Mouse (Mus musculus) forebrain, embryonic 16.5 days (tissue): ENCODE results near the gene Rab7b. TPM values are rescaled to one million over a fixed set of nuclear protein-coding genes. Genes with fewer than 3 reads are reported as not detected.

Experiments
- ATAC-seq: fragments of 200-750 bp; cut with Nextera tagmentation; 2 replicates; pipeline ENCODE4 v1.8.0; 2017; ENCODE audit warnings: mild to moderate bottlenecking, moderate library complexity
- H3K27ac ChIP-seq: fragments of 300-500 bp; sonication (generic); 2 replicates; pipeline ENCODE4 v1.5.1; 2014; ENCODE audit warnings: low read length, control low read depth
- H3K27me3 ChIP-seq: fragments of 300-500 bp; sonication (generic); replicated peaks from 2 replicates; pipeline ENCODE4 v1.6.1; 2014; ENCODE audit warnings: low read length; ENCODE audit not compliant: control insufficient read depth, insufficient read depth
- H3K36me3 ChIP-seq: fragments of 300-500 bp; sonication (generic); 2 replicates; pipeline ENCODE4 v1.6.1; 2014; ENCODE audit not compliant: control insufficient read depth, insufficient read depth
- H3K4me1 ChIP-seq: fragments of 300-500 bp; sonication (generic); replicated peaks from 2 replicates; pipeline ENCODE4 v1.6.1; 2014; ENCODE audit warnings: low read length; ENCODE audit not compliant: control insufficient read depth, insufficient read depth
- H3K4me2 ChIP-seq: fragments of 300-500 bp; sonication (generic); 2 replicates; pipeline ENCODE4 v1.6.1; 2014; ENCODE audit warnings: mild to moderate bottlenecking, low read length, control low read depth
- H3K4me3 ChIP-seq: fragments of 300-500 bp; sonication (generic); replicated peaks from 2 replicates; pipeline ENCODE4 v1.5.1; 2014; ENCODE audit warnings: mild to moderate bottlenecking, low read length, control low read depth
- H3K9ac ChIP-seq: fragments of 300-500 bp; sonication (generic); replicated peaks from 2 replicates; pipeline ENCODE4 v1.6.1; 2014; ENCODE audit warnings: low read depth, low read length, control low read depth
- H3K9me3 ChIP-seq: fragments of 300-500 bp; sonication (generic); 2 replicates; pipeline ENCODE4 v1.6.1; 2016; ENCODE audit warnings: low read length; ENCODE audit not compliant: control insufficient read depth
- WGBS: fragments of 180-500 bp; shearing (Covaris S2); extraction: QIAGEN DNeasy Blood & Tissue Kit; methylation state at CpG from one replicate; pipeline ENCODE4 v1.1.7; 2014; 5-methylcytosine and 5-hydroxymethylcytosine counted together
- polyA plus RNA-seq: library from polyadenylated mRNA; unstranded; fragments of >200 nt; fragmentation: Nextera tagmentation; extraction: Ambion mirVana; gene quantifications from 2 replicates; pipeline ENCODE4 v1.2.1, GENCODE M21; 2015

Rab7b gene
- polyA plus RNA-seq, 1 experiment from 2014 or later, result 1.0 TPM

GRCm38 (mm10) chr1:131743868-131744464 is 55.5 kb downstream of the Rab7b start, which contains the start of gene Slc26a9:
TSS of gene Slc26a9 (plus strand) at chr1:131744022.
- H3K9me3 ChIP-seq, result no peaks in the 10 kb centered on the region
- no peak within 1 kb of the TSS for H3K27ac ChIP-seq
- no peak within 1 kb of the TSS for H3K4me2 ChIP-seq
- H3K9ac ChIP-seq, result no peak within 1 kb of the TSS
- no peak for ATAC-seq
- no peaks in the 10 kb centered on the region for H3K27me3 ChIP-seq
- no peak within 1 kb of the TSS for H3K4me3 ChIP-seq
- no peaks in the 10 kb centered on the region for H3K36me3 ChIP-seq
- 63% methylated on average over 10 of the region's 10 CpGs for WGBS
- H3K4me1 ChIP-seq, result no peaks in the 10 kb centered on the region

DNA sequence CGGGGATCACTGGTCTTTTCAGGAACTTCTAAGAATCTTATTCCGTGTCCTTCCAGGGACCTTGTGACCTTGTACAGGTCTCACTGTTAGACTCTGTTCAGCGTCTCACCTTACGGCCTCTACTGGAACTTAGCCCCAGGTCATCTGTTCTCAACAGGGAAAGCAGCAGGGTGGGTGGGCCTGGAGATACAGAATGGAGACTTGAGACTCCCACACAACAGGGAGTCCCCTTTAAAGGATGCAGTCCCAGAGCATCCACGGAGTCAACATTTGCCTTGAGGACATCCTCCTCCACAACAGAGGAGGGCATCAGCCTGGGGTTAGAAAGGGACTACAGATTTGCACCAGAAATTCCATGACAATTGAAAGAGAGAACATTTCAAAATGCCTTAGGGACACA is 56.9 kb downstream of the Rab7b start:
- no peak overlapping the region for H3K27ac ChIP-seq
- H3K36me3 ChIP-seq, result no peaks in the 10 kb centered on the region
- H3K9me3 ChIP-seq, result no peaks in the 10 kb centered on the region
- no peaks in the 10 kb centered on the region for H3K27me3 ChIP-seq
- no peaks in the 10 kb centered on the region for H3K4me1 ChIP-seq
- H3K4me2 ChIP-seq, result no peak overlapping the region
- 71% methylated on average over 5 of the region's 5 CpGs for WGBS
- ATAC-seq, result no peak
- H3K9ac ChIP-seq, result no peak overlapping the region
- no peak overlapping the region for H3K4me3 ChIP-seq

DNA sequence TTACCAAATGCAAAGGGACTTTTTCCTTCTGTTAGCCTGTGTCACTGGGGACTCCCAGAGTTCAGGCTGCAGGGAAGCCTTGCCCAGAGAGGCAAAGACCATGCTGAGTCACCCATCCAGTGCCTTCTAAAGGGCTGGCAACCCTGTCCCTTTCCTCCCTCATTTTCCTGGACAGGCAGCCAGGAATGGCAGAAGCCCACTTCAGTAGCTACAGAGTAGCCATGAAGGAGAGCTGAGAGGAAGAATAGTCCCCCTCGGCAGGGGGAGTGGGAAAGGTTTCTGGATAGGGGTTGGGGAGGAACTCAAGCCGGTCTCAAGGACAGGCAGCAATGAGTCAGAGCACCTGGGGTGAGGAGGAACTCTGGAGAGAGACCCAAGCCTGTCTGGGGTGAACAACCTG is 59.3 kb downstream of the Rab7b start:
- H3K27me3 ChIP-seq, result no peaks in the 10 kb centered on the region
- no peaks in the 10 kb centered on the region for H3K36me3 ChIP-seq
- H3K9ac ChIP-seq, result no peak overlapping the region
- no peak for ATAC-seq
- no peak overlapping the region for H3K4me2 ChIP-seq
- 50% methylated on average over 2 of the region's 2 CpGs for WGBS
- peaks cover 15% of the 10 kb centered on the region for H3K4me1 ChIP-seq
- no peak overlapping the region for H3K4me3 ChIP-seq
- no peaks in the 10 kb centered on the region for H3K9me3 ChIP-seq
- H3K27ac ChIP-seq, result no peak overlapping the region

- WGBS, result 87% methylated on average over 2 of the region's 2 CpGs
- H3K9ac ChIP-seq, result no peak overlapping the region
These were observed 60.1 kb downstream of the Rab7b start for GRCm38 (mm10) chr1:131748636-131749035.

DNA sequence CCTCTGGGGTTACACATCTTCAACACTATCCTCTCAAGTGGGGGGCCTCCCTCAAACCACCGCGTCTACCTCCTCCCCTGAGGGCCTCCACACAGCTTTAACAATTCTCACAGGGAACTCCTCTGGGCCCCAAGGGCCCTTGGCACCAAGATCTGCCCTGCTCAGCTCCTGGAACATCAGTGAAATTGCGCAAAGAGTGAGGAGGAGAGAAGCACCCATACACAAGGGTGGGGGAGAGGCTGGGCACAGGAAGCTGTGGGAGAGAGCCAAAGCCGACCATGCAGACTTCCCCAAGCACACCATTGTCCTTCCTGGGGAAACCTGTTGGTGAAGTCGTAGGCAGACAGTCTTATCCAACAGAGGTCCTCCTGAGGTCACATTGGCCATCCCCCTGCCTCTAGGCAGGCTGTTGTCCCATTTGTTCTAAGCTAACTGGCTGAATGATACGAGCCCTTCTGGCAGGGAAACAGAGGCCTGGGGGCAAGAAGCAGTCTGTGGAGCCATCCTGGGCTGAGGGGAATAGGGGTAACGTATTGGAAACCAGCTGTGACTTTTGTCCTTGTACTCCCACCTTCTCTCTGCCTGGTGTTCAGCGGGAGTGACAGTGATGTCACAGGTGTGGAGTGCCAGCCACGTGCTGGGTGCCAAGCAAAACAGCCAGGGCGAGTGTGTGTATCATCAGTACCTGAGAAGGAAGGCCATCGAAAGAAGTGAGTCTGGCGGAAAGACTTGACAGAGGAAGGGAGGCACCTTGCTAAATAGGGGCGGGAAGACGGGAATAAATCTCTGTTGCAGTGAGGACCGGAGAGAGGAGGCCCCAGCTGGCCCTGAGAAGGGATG is 61.4 kb downstream of the Rab7b start:
- H3K27ac ChIP-seq, result no peak overlapping the region
- ATAC-seq, result no peak
- H3K27me3 ChIP-seq, result no peaks in the 10 kb centered on the region
- H3K4me1 ChIP-seq, result peaks cover 16% of the 10 kb centered on the region
- no peak overlapping the region for H3K4me3 ChIP-seq
- WGBS, result 79% methylated on average over 15 of the region's 15 CpGs
- H3K9ac ChIP-seq, result no peak overlapping the region
- no peaks in the 10 kb centered on the region for H3K9me3 ChIP-seq
- no peak overlapping the region for H3K4me2 ChIP-seq
- no peaks in the 10 kb centered on the region for H3K36me3 ChIP-seq

More at GRCm38 (mm10) chr1:131748636-131749035, 60.1 kb downstream of the Rab7b start:
- Histone ChIP-seq H3K27me3 (no peaks in the 10 kb centered on the region), H3K4me1 (peaks cover 16% of the 10 kb centered on the region), H3K9me3 (no peaks in the 10 kb centered on the region), H3K36me3 (no peaks in the 10 kb centered on the region), H3K4me3 (no peak overlapping the region), H3K27ac (no peak overlapping the region), H3K4me2 (no peak overlapping the region)
- ATAC-seq, result no peak

DNA sequence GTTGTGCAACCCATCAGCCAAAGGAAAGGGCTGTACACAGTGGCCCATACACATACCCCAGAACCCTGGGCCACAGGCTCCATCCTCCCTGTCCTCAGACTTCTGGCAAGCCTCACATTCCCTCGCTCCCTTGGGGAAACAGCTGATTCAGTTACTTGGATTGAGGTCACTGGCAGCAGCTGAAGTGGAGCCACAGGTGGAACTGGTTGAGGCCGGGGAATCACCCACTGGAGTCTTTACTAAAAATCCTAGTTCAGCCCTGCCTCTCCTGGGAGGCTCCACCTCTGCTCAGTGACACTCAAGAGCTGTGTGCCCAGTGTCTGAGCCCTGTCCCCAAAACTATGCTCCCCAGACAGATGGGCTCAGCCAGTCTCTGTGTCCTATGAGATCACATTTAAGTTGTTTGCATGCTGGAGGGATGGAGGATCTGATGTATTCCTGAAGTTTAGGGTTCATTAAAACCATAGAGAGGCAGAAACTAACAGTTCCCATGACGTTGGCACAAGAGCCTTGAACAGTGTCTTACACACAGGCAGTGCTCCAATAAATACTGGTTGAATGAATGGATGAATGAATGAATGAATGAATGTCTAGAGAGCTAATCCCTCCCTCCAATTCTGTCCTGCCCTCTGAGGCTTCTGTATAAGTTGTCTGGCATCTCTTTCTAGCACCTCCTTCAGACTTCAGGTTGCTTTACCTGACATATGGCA is 62.8 kb downstream of the Rab7b start:
- Histone ChIP-seq H3K9ac (no peak overlapping the region), H3K27me3 (no peaks in the 10 kb centered on the region), H3K27ac (peak overlapping the region; percentile 31), H3K4me1 (peaks cover 16% of the 10 kb centered on the region), H3K9me3 (no peaks in the 10 kb centered on the region), H3K36me3 (no peaks in the 10 kb centered on the region), H3K4me3 (no peak overlapping the region), H3K4me2 (no peak overlapping the region)
- WGBS, result 61% methylated on average over 3 of the region's 3 CpGs
- peak; percentile 59 for ATAC-seq

- no peak overlapping the region for H3K9ac ChIP-seq
- 30% methylated on average over 10 of the region's 10 CpGs for WGBS
- no peaks in the 10 kb centered on the region for H3K27me3 ChIP-seq
- H3K4me3 ChIP-seq, result no peak overlapping the region
- H3K4me2 ChIP-seq, result no peak overlapping the region
- H3K9me3 ChIP-seq, result no peaks in the 10 kb centered on the region
- H3K27ac ChIP-seq, result peak overlapping the region; percentile 31
- H3K36me3 ChIP-seq, result no peaks in the 10 kb centered on the region
- peaks cover 16% of the 10 kb centered on the region for H3K4me1 ChIP-seq
- ATAC-seq, result peak; percentile 85
These were observed 63.4 kb downstream of the Rab7b start for GRCm38 (mm10) chr1:131751891-131752311.

- Histone ChIP-seq H3K4me3 (no peak overlapping the region), H3K4me2 (no peak overlapping the region), H3K4me1 (peaks cover 19% of the 10 kb centered on the region), H3K27me3 (no peaks in the 10 kb centered on the region), H3K9me3 (no peaks in the 10 kb centered on the region), H3K36me3 (no peaks in the 10 kb centered on the region), H3K9ac (no peak overlapping the region), H3K27ac (no peak overlapping the region)
- ATAC-seq, result no peak
- 88% methylated on average over 3 of the region's 3 CpGs for whole genome bisulfite sequencing
These were observed 65.8 kb downstream of the Rab7b start for GRCm38 (mm10) chr1:131754212-131754829.

DNA sequence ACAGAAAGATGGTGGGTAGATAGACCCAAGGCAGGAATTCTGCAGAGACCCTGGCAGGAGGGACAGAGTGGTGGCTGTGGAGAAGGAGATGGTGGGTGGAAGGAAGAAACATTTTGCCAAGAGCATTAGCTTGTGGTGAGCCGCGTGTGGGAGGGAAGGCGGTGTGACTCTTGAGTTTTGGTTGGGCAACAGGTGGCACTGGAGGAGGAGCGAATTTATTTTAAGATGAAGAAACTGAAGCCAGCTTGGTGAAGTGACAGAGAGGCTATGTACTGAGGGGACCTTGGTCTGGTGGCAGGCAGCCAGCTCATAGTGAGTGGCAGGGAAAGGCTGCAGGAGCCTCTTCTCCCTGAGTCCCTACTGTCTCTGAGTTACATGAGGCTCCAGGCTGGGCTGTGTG is 66.4 kb downstream of the Rab7b start:
- Histone ChIP-seq H3K36me3 (no peaks in the 10 kb centered on the region), H3K4me1 (peaks cover 19% of the 10 kb centered on the region), H3K4me2 (no peak overlapping the region), H3K27me3 (no peaks in the 10 kb centered on the region), H3K27ac (no peak overlapping the region), H3K4me3 (no peak overlapping the region), H3K9me3 (no peaks in the 10 kb centered on the region), H3K9ac (no peak overlapping the region)
- no peak for ATAC-seq
- WGBS, result 95% methylated on average over 4 of the region's 4 CpGs
